In genomic region chr11:98019883-98020610, GRCm38 (mm10) we compare ENCODE assay signal across 9 mouse cellular contexts. TPM values are rescaled to one million over a fixed set of nuclear protein-coding genes. Genes with fewer than 3 reads are reported as not detected.
A peak's percentile ranks its signal among the peaks of the same experiment; 100 is the strongest.
DNase-seq lines count a peak whose midpoint lies in the region; ATAC-seq and TF ChIP-seq lines count a peak whose summit lies in the region.
"Had no signal": no experiment of that assay in that cellular context is flagged by ENCODE, and none has a peak within 500 bp of the region (broad histone marks: within the 10 kb centered on the region; RNA-seq: fewer than 3 reads in every experiment).

No protein-coding gene starts in this region.

- H3K27ac ChIP-seq in kidney, embryonic 14.5 days (ENCODE audit: low read depth, low read length) = peak overlapping the region; percentile 11; the same call in 1 of the 2 replicates
- H3K27ac ChIP-seq in embryonic facial prominence, embryonic 10.5 days (replicated peaks) = 0 out of 2 replicates have a peak overlapping the region, but pooled peaks have one; percentile 7
- peak overlapping the region; percentile 69 for H3K27ac ChIP-seq in hindbrain, embryonic 14.5 days
- H3K27ac ChIP-seq in midbrain, postnatal 0 days (ENCODE audit: low read depth, low read length) = peak overlapping the region; percentile 34
- H3K27ac ChIP-seq: heart, adult 2 months had no signal

- peak overlapping the region; percentile 15; the same call in 1 of the 2 replicates for H3K4me2 ChIP-seq in kidney, embryonic 14.5 days (replicated peaks; ENCODE audit: low read depth, low read length)
- peak overlapping the region; percentile 68 for H3K4me2 ChIP-seq in hindbrain, embryonic 14.5 days (replicated peaks)
- peak overlapping the region; percentile 81 for H3K4me2 ChIP-seq in midbrain, postnatal 0 days (ENCODE audit: low read depth, low read length, poor library complexity, severe bottlenecking)

- H3K9me3 ChIP-seq in kidney, embryonic 14.5 days (ENCODE audit: control insufficient read depth, low read length) = no peaks in the 10 kb centered on the region
- no peaks in the 10 kb centered on the region for H3K9me3 ChIP-seq in embryonic facial prominence, embryonic 10.5 days
- no peaks in the 10 kb centered on the region for H3K9me3 ChIP-seq in hindbrain, embryonic 14.5 days (ENCODE audit: control insufficient read depth, low read length)
- no peaks in the 10 kb centered on the region for H3K9me3 ChIP-seq in midbrain, postnatal 0 days (ENCODE audit: low read length)

- H3K4me1 ChIP-seq in kidney, embryonic 14.5 days (ENCODE audit: control insufficient read depth, insufficient read depth, low read length) = peaks cover 35% of the 10 kb centered on the region
- peaks cover 61% of the 10 kb centered on the region for H3K4me1 ChIP-seq in embryonic facial prominence, embryonic 10.5 days
- peaks cover 31% of the 10 kb centered on the region for H3K4me1 ChIP-seq in hindbrain, embryonic 14.5 days (replicated peaks; ENCODE audit: control insufficient read depth, insufficient read depth, low read length)
- peaks cover 20% of the 10 kb centered on the region; the same call in 1 of the 2 replicates for H3K4me1 ChIP-seq in midbrain, postnatal 0 days (ENCODE audit: insufficient read depth, low read length)

- H3K9ac ChIP-seq in kidney, embryonic 14.5 days (ENCODE audit: low read depth, low read length) = peak overlapping the region; percentile 23
- peak overlapping the region; percentile 34; the same call in 1 of the 2 replicates for H3K9ac ChIP-seq in hindbrain, embryonic 14.5 days
- H3K9ac ChIP-seq in midbrain, postnatal 0 days (replicated peaks; ENCODE audit: low read length, poor library complexity, severe bottlenecking) = peak overlapping the region; percentile 55

- no peak for TF ChIP-seq CTCF in midbrain, postnatal 0 days (IDR thresholded peaks at IDR 0.05)

- no peaks in the 10 kb centered on the region for H3K27me3 ChIP-seq in kidney, embryonic 14.5 days (ENCODE audit: control insufficient read depth, insufficient read depth, low read length)
- H3K27me3 ChIP-seq in embryonic facial prominence, embryonic 10.5 days (replicated peaks; ENCODE audit: low read depth, poor library complexity, severe bottlenecking) = peaks cover 26% of the 10 kb centered on the region
- no peaks in the 10 kb centered on the region for H3K27me3 ChIP-seq in hindbrain, embryonic 14.5 days (ENCODE audit: control insufficient read depth, insufficient read depth, low read length)
- no peaks in the 10 kb centered on the region for H3K27me3 ChIP-seq in midbrain, postnatal 0 days (ENCODE audit: insufficient read depth, low read length)

- H3K4me3 ChIP-seq in kidney, embryonic 14.5 days (ENCODE audit: low read length) = peak overlapping the region; percentile 3
- H3K4me3 ChIP-seq in embryonic facial prominence, embryonic 10.5 days = peak overlapping the region; percentile 19; the same call in 1 of the 2 replicates
- H3K4me3 ChIP-seq in hindbrain, embryonic 14.5 days (replicated peaks; ENCODE audit: low read length) = peak overlapping the region; percentile 80
- peak overlapping the region; percentile 96 for H3K4me3 ChIP-seq in midbrain, postnatal 0 days (ENCODE audit: low read depth, low read length)
- H3K4me3 ChIP-seq: heart, adult 2 months had no signal

- no peak for DNase-seq in kidney, postnatal 14 days
- DNase-seq in embryonic facial prominence, embryonic 10.5 days (ENCODE audit: low spot score) = no peak
- DNase-seq in hindbrain, embryonic 14.5 days (ENCODE audit: low spot score) = no peak
- DNase-seq in midbrain, postnatal 0 days (ENCODE audit: low spot score) = no peak
- no peak for DNase-seq in urinary bladder, postnatal 14 days (ENCODE audit: low spot score)
- no peak for DNase-seq in kidney, postnatal 25 days
- no peak for DNase-seq in frontal cortex, postnatal 25 days (ENCODE audit: low spot score in 2 of 2)
- DNase-seq: heart, adult 2 months had no signal

- 19% methylated on average over 8 of the region's 8 CpGs for WGBS in kidney, embryonic 14.5 days
- 35% methylated on average over 8 of the region's 8 CpGs for WGBS in embryonic facial prominence, embryonic 10.5 days
- WGBS in hindbrain, embryonic 14.5 days = 9% methylated on average over 7 of the region's 8 CpGs
- WGBS in midbrain, postnatal 0 days = 16% methylated on average over 7 of the region's 8 CpGs

- no peak for ATAC-seq in kidney, embryonic 14.5 days (ENCODE audit: low FRiP score, low TSS enrichment)
- no peak for ATAC-seq in hindbrain, embryonic 14.5 days (ENCODE audit: low FRiP score)
- no peak for ATAC-seq in midbrain, postnatal 0 days (ENCODE audit: low FRiP score)

- H3K36me3 ChIP-seq in kidney, embryonic 14.5 days (ENCODE audit: control insufficient read depth, insufficient read depth, low read length) = peaks cover 21% of the 10 kb centered on the region
- H3K36me3 ChIP-seq in embryonic facial prominence, embryonic 10.5 days (replicated peaks) = peaks cover 32% of the 10 kb centered on the region
- H3K36me3 ChIP-seq in hindbrain, embryonic 14.5 days (replicated peaks; ENCODE audit: control insufficient read depth, insufficient read depth) = peaks cover 38% of the 10 kb centered on the region
- peaks cover 28% of the 10 kb centered on the region for H3K36me3 ChIP-seq in midbrain, postnatal 0 days (ENCODE audit: insufficient read depth, low read length)

RNA-seq across cellular contexts. Expression of gene Cacnb1, which starts 2.8 kb away (rescaled TPM):
- polyA plus RNA-seq in kidney, embryonic 14.5 days (2014; fragmentation: Nextera tagmentation; extraction: Ambion mirVana) = 11.7 and 12.3 TPM in 2 replicates
- polyA plus RNA-seq in embryonic facial prominence, embryonic 10.5 days (2016; fragmentation: Nextera tagmentation; extraction: Ambion mirVana) = 5.3 and 5.7 TPM in 2 replicates
- polyA plus RNA-seq in hindbrain, embryonic 14.5 days (2014; fragmentation: Nextera tagmentation; extraction: Ambion mirVana) = 40.0 and 40.3 TPM in 2 replicates
- total RNA-seq in midbrain, postnatal 0 days (2014; rRNA removed) = 89.1 and 96.4 TPM in 2 replicates
- 61.1 and 63.2 TPM in 2 replicates for polyA plus RNA-seq in midbrain, postnatal 0 days (2015; fragmentation: Nextera tagmentation; extraction: Ambion mirVana)

RNA-seq across cellular contexts. Expression of gene Rpl19, which starts 6.5 kb away (rescaled TPM):
- 1,236 and 1,648 TPM in 2 replicates for polyA plus RNA-seq in kidney, embryonic 14.5 days (2014; fragmentation: Nextera tagmentation; extraction: Ambion mirVana)
- polyA plus RNA-seq in embryonic facial prominence, embryonic 10.5 days (2016; fragmentation: Nextera tagmentation; extraction: Ambion mirVana) = 1,206 and 1,219 TPM in 2 replicates
- 614 and 694 TPM in 2 replicates for polyA plus RNA-seq in hindbrain, embryonic 14.5 days (2014; fragmentation: Nextera tagmentation; extraction: Ambion mirVana)
- total RNA-seq in midbrain, postnatal 0 days (2014; rRNA removed) = 597 and 686 TPM in 2 replicates
- 591 and 620 TPM in 2 replicates for polyA plus RNA-seq in midbrain, postnatal 0 days (2015; fragmentation: Nextera tagmentation; extraction: Ambion mirVana)

RNA-seq across cellular contexts. Expression of gene Arl5c, which starts 24.1 kb away (rescaled TPM):
- 9.3 and 16.2 TPM in 2 replicates for polyA plus RNA-seq in kidney, embryonic 14.5 days (2014; fragmentation: Nextera tagmentation; extraction: Ambion mirVana)
- polyA plus RNA-seq in embryonic facial prominence, embryonic 10.5 days (2016; fragmentation: Nextera tagmentation; extraction: Ambion mirVana) = 15.6 and 19.2 TPM in 2 replicates
- 6.5 and 11.0 TPM in 2 replicates for polyA plus RNA-seq in hindbrain, embryonic 14.5 days (2014; fragmentation: Nextera tagmentation; extraction: Ambion mirVana)
- total RNA-seq in midbrain, postnatal 0 days (2014; rRNA removed) = 1.1 and 2.9 TPM in 2 replicates
- 2.9 and 4.5 TPM in 2 replicates for polyA plus RNA-seq in midbrain, postnatal 0 days (2015; fragmentation: Nextera tagmentation; extraction: Ambion mirVana)

RNA-seq across cellular contexts. Expression of gene Stac2, which starts 33.2 kb away (rescaled TPM):
- 3.8 and 4.1 TPM in 2 replicates for polyA plus RNA-seq in kidney, embryonic 14.5 days (2014; fragmentation: Nextera tagmentation; extraction: Ambion mirVana)
- 0.25 and 0.47 TPM in 2 replicates for polyA plus RNA-seq in embryonic facial prominence, embryonic 10.5 days (2016; fragmentation: Nextera tagmentation; extraction: Ambion mirVana)
- polyA plus RNA-seq in hindbrain, embryonic 14.5 days (2014; fragmentation: Nextera tagmentation; extraction: Ambion mirVana) = 6.7 and 7.3 TPM in 2 replicates
- total RNA-seq in midbrain, postnatal 0 days (2014; rRNA removed) = 4.4 and 8.3 TPM in 2 replicates
- 3.5 and 4.1 TPM in 2 replicates for polyA plus RNA-seq in midbrain, postnatal 0 days (2015; fragmentation: Nextera tagmentation; extraction: Ambion mirVana)

RNA-seq across cellular contexts. Expression of gene Plxdc1, which starts 33.8 kb away (rescaled TPM):
- 0.69 and 1.7 TPM in 2 replicates for polyA plus RNA-seq in kidney, embryonic 14.5 days (2014; fragmentation: Nextera tagmentation; extraction: Ambion mirVana)
- polyA plus RNA-seq in embryonic facial prominence, embryonic 10.5 days (2016; fragmentation: Nextera tagmentation; extraction: Ambion mirVana) = 0.07 and 0.13 TPM in 2 replicates
- polyA plus RNA-seq in hindbrain, embryonic 14.5 days (2014; fragmentation: Nextera tagmentation; extraction: Ambion mirVana) = 0.90 and 1.1 TPM in 2 replicates
- 2.4 and 3.1 TPM in 2 replicates for total RNA-seq in midbrain, postnatal 0 days (2014; rRNA removed)
- polyA plus RNA-seq in midbrain, postnatal 0 days (2015; fragmentation: Nextera tagmentation; extraction: Ambion mirVana) = 4.9 and 5.6 TPM in 2 replicates

Comparison
In these comparisons a context has a peak if more than half of its experiments do, and no peak if none do; other contexts are left out.
1. H3K27ac ChIP-seq: peak in every context shown above with its lines; median percentile 69 in hindbrain, embryonic 14.5 days; 34 in midbrain, postnatal 0 days; 11 in kidney, embryonic 14.5 days; 7 in embryonic facial prominence, embryonic 10.5 days.
2. H3K4me2 ChIP-seq: peak in every context shown above with its lines; median percentile 81 in midbrain, postnatal 0 days; 68 in hindbrain, embryonic 14.5 days; 15 in kidney, embryonic 14.5 days.
3. H3K4me3 ChIP-seq: peak in every context shown above with its lines; median percentile 96 in midbrain, postnatal 0 days; 80 in hindbrain, embryonic 14.5 days; 19 in embryonic facial prominence, embryonic 10.5 days; 3 in kidney, embryonic 14.5 days.